Mouse (Mus musculus): Measurements from ENCODE around the gene Adh7. TPM values are rescaled to one million over a fixed set of nuclear protein-coding genes. Genes with fewer than 3 reads are reported as not detected.

The Adh7 gene
- total and polyA plus RNA-seq, 3 experiments = not detected

DNA sequence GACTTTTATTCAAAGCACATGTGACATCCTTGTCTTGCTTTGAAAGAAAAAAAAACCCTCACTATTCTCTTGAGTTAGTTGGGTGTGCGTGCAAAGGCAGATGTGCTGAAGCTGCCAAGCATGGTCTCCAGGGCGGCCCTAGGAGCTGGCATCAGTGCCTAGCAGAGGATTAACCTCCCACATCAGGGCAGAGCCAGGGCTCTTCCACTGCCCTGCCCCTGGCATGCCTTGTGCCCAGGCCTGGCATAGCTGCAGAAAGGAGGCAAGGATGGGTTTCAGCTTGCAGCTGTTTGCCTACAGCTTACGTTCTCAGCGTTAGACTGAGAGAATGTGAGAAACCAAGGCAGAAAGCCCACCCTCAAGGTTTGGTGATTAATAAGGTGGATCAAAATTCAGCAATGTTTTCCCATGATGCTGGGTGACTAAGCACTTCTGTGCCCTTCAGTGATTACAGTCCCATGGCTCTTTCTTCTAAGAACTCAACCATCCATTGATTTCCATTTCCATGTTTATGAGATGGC is 5.1 kb upstream of the Adh7 start:
- Histone ChIP-seq H3K27me3 (ENCODE audit: control insufficient read depth in 1 of 2, insufficient read depth in 2 of 2, low read length in 2 of 2) (peaks cover 0 to 3% of the 10 kb centered on the region in 2 experiments; a peak in 2 of 4 replicates), H3K9ac (ENCODE audit: control insufficient read depth, low read depth, low read length, poor library complexity, severe bottlenecking) (no peak overlapping the region), H3K4me1 (ENCODE audit: control insufficient read depth in 1 of 2, insufficient read depth in 2 of 2, low read length in 2 of 2) (peaks cover 0 to 4% of the 10 kb centered on the region in 2 experiments; a peak in 1 of 4 replicates), H3K36me3 (ENCODE audit: control insufficient read depth in 1 of 2, insufficient read depth in 2 of 2, low read length in 2 of 2) (no peaks in the 10 kb centered on the region), H3K9me3 (replicated peaks; ENCODE audit: insufficient read depth, low read length) (no peaks in the 10 kb centered on the region), H3K27ac (ENCODE audit: control insufficient read depth, low read depth, low read length) (no peak overlapping the region), H3K4me3 (ENCODE audit: control insufficient read depth in 1 of 2, insufficient read depth in 1 of 2, low read depth in 2 of 2, low read length in 2 of 2) (no peak overlapping the region), H3K79me2 (ENCODE audit: control insufficient read depth, insufficient read depth, low read length, poor library complexity) (no peaks in the 10 kb centered on the region)
- no peak for DNase-seq (ENCODE audit: low read depth, low spot score)
- TF ChIP-seq TBP (IDR thresholded peaks at IDR 0.05; ENCODE audit: low read depth, low read length) (no peak), JUND (IDR thresholded peaks at IDR 0.05; ENCODE audit: low read depth, low read length) (no peak), GABPA (IDR thresholded peaks at IDR 0.05; ENCODE audit: low read depth, low read length) (no peak), EP300 (IDR thresholded peaks at IDR 0.05; ENCODE audit: low read depth in 1 of 2, low read length in 2 of 2) (no peak), POLR2AphosphoS2 (IDR thresholded peaks at IDR 0.05; ENCODE audit: low read length) (no peak), MYB (IDR thresholded peaks at IDR 0.05; ENCODE audit: low read depth, low read length) (no peak), NELFE (IDR thresholded peaks at IDR 0.05; ENCODE audit: low read depth, low read length) (no peak)

- H3K27me3 ChIP-seq (ENCODE audit: control insufficient read depth in 1 of 2, insufficient read depth in 2 of 2, low read length in 2 of 2) = peaks cover 0 to 4% of the 10 kb centered on the region in 2 experiments; a peak in 3 of 4 replicates
- H3K9me3 ChIP-seq (replicated peaks; ENCODE audit: insufficient read depth, low read length) = no peaks in the 10 kb centered on the region
- DNase-seq (ENCODE audit: low read depth, low spot score) = no peak
- H3K36me3 ChIP-seq (ENCODE audit: control insufficient read depth in 1 of 2, insufficient read depth in 2 of 2, low read length in 2 of 2) = no peaks in the 10 kb centered on the region
- no peak overlapping the region for H3K4me3 ChIP-seq (ENCODE audit: control insufficient read depth in 1 of 2, insufficient read depth in 1 of 2, low read depth in 2 of 2, low read length in 2 of 2)
- H3K9ac ChIP-seq (ENCODE audit: control insufficient read depth, low read depth, low read length, poor library complexity, severe bottlenecking) = no peak overlapping the region
- H3K27ac ChIP-seq (ENCODE audit: control insufficient read depth, low read depth, low read length) = no peak overlapping the region
- no peaks in the 10 kb centered on the region for H3K79me2 ChIP-seq (ENCODE audit: control insufficient read depth, insufficient read depth, low read length, poor library complexity)
- TF ChIP-seq MYB (IDR thresholded peaks at IDR 0.05; ENCODE audit: low read depth, low read length) (no peak), MXI1 (IDR thresholded peaks at IDR 0.05; ENCODE audit: low read depth, low read length) (no peak), USF2 (IDR thresholded peaks at IDR 0.05; ENCODE audit: borderline replicate concordance in 1 of 2, insufficient read depth in 1 of 2, low read depth in 1 of 2, low read length in 2 of 2) (no peak), HCFC1 (IDR thresholded peaks at IDR 0.05; ENCODE audit: low read depth, low read length) (no peak), EP300 (IDR thresholded peaks at IDR 0.05; ENCODE audit: low read depth in 1 of 2, low read length in 2 of 2) (no peak), TBP (IDR thresholded peaks at IDR 0.05; ENCODE audit: low read depth, low read length) (no peak), MAZ (IDR thresholded peaks at IDR 0.05; ENCODE audit: low read depth, low read length) (no peak), CTCF (IDR thresholded peaks at IDR 0.05 in 2 of 3, conservative IDR thresholded peaks at IDR 0.05 in 1 of 3; ENCODE audit: control insufficient read depth in 1 of 3, insufficient read depth in 1 of 3, low read depth in 2 of 3, low read length in 3 of 3, poor library complexity in 1 of 3, severe bottlenecking in 1 of 3) (no peak), SIN3A (IDR thresholded peaks at IDR 0.05; ENCODE audit: low read length) (no peak), ZNF384 (IDR thresholded peaks at IDR 0.05; ENCODE audit: low read depth, low read length) (no peak), KAT2A (conservative IDR thresholded peaks at IDR 0.05; ENCODE audit: low read depth, low read length) (no peak), POLR2AphosphoS2 (IDR thresholded peaks at IDR 0.05; ENCODE audit: low read length) (no peak)
- peaks cover 0 to 4% of the 10 kb centered on the region in 2 experiments; a peak in 1 of 4 replicates for H3K4me1 ChIP-seq (ENCODE audit: control insufficient read depth in 1 of 2, insufficient read depth in 2 of 2, low read length in 2 of 2)
These were observed 2.1 kb upstream of the Adh7 start for GRCm38 (mm10) chr3:138215395-138215989.
